Mouse (Mus musculus) heart, postnatal 0 days (tissue): ENCODE data around the gene Slc25a11. TPM values are rescaled to one million over a fixed set of nuclear protein-coding genes. Genes with fewer than 3 reads are reported as not detected.
A peak's percentile ranks its signal among the peaks of the same experiment; 100 is the strongest.

Experiments
- ATAC-seq: fragments of 200-750 bp; cut with Nextera tagmentation; 2 replicates; pipeline ENCODE4 v1.8.0; 2017; ENCODE audit warnings: low read depth, moderate number of reproducible peaks, moderate library complexity; ENCODE audit not compliant: insufficient read depth
- DNase-seq: peaks from one replicate; pipeline ENCODE4 v3.0.0-alpha.2; 2016; ENCODE audit warnings: low spot score
- H3K27ac ChIP-seq: fragments of 300-500 bp; sonication (generic); 2 replicates; pipeline ENCODE4 v1.5.1; 2014; ENCODE audit warnings: low read depth, mild to moderate bottlenecking
- H3K27me3 ChIP-seq: fragments of 300-500 bp; sonication (generic); 2 replicates; pipeline ENCODE4 v1.6.1; 2014; ENCODE audit warnings: low read length, mixed read lengths; ENCODE audit not compliant: control insufficient read depth, insufficient read depth
- H3K36me3 ChIP-seq: fragments of 300-500 bp; sonication (generic); replicated peaks from 2 replicates; pipeline ENCODE4 v1.6.1; 2014; ENCODE audit warnings: low read length, mixed read lengths; ENCODE audit not compliant: control insufficient read depth, insufficient read depth
- H3K4me1 ChIP-seq: fragments of 300-500 bp; sonication (generic); 2 replicates; pipeline ENCODE4 v1.6.1; 2014; ENCODE audit warnings: antibody characterized with exemption; ENCODE audit not compliant: control insufficient read depth, insufficient read depth
- H3K4me2 ChIP-seq: fragments of 300-500 bp; sonication (generic); 2 replicates; pipeline ENCODE4 v1.6.1; 2014; ENCODE audit warnings: low read depth, mild to moderate bottlenecking, low read length, moderate library complexity
- H3K4me3 ChIP-seq: fragments of 300-500 bp; sonication (generic); 2 replicates; pipeline ENCODE4 v1.5.1; 2014; ENCODE audit warnings: low read depth, low read length
- H3K9ac ChIP-seq: fragments of 300-500 bp; sonication (generic); replicated peaks from 2 replicates; pipeline ENCODE4 v1.6.1; 2014; ENCODE audit warnings: low read depth, low read length, mixed read lengths
- H3K9me3 ChIP-seq: fragments of 300-500 bp; sonication (generic); replicated peaks from 2 replicates; pipeline ENCODE4 v1.6.1; 2016; ENCODE audit warnings: low read length; ENCODE audit not compliant: control insufficient read depth
- CTCF ChIP-seq: IDR thresholded peaks from 2 replicates; pipeline ENCODE4 v1.5.1; 2016; ENCODE audit warnings: antibody characterized with exemption, control low read depth, low read depth
- EP300 ChIP-seq: IDR thresholded peaks from 2 replicates; pipeline ENCODE4 v1.6.1; 2016; ENCODE audit warnings: antibody characterized with exemption, low read depth
- WGBS: fragments of 180-500 bp; shearing (Covaris S2); extraction: QIAGEN DNeasy Blood & Tissue Kit; methylation state at CpG from one replicate; pipeline ENCODE4 v1.1.7; 2014; 5-methylcytosine and 5-hydroxymethylcytosine counted together
- polyA plus RNA-seq: library from polyadenylated mRNA; unstranded; fragments of >200 nt; fragmentation: Nextera tagmentation; extraction: Ambion mirVana; gene quantifications from 2 replicates; pipeline ENCODE4 v1.2.1, GENCODE M21; 2015
- total RNA-seq: library from RNA; depleted of rRNA; stranded (reverse); fragments of >200 nt; gene quantifications from 2 replicates; pipeline ENCODE4 v1.2.3, GENCODE M21; 2014; ENCODE audit warnings: low replicate concordance

The Slc25a11 gene
- total and polyA plus RNA-seq, 2 experiments from 2014 or later, result 446 to 532 TPM

DNA sequence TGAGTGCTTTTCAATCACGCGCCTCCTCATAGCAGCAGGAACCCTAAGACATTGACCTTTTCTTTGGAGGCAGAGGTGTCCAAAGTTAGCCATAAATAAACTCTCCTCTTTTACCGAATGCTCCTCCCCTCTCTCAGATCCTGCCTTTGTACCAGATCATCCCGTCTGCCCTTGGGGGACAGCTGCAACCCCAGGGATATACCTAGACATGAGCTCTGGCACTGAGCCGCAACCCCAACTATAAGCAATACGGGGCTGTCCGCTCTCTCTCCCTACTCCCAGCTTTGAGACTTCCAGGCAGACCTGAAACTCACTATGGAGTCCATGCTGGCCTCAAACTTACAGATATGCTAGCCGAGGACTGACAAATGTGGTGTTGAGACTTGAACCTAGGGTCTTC lies 19.4 kb upstream of the Slc25a11 start:
- TF ChIP-seq CTCF, result no peak
- Histone ChIP-seq H3K27ac (no peak overlapping the region), H3K4me1 (peaks cover 12% of the 10 kb centered on the region), H3K36me3 (peaks cover 49% of the 10 kb centered on the region), H3K4me2 (no peak overlapping the region), H3K9me3 (no peaks in the 10 kb centered on the region), H3K4me3 (no peak overlapping the region), H3K9ac (no peak overlapping the region), H3K27me3 (no peaks in the 10 kb centered on the region)
- DNase-seq (no peak), ATAC-seq (no peak)
- 94% methylated on average over 8 of the region's 8 CpGs for WGBS

DNA sequence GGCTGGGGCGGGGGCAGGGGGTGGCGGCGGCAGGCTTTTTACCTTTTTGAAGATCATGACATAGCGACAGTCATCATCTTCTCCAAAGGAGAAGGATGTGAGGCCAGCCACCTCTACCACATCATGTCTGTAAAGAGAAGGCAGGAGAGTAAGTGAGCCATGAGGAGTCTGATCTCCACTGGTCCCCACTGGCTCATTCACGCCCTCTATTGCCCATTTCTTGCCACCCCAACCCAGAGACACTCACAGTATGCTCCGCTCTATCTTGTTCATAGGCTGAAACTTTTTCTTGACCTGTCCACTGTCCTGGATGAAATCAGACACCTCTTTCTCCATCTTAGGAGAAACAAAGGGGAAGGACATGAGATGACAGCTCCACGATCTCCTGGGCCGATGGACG lies 17.5 kb upstream of the Slc25a11 start:
- WGBS, result 90% methylated on average over 9 of the region's 9 CpGs
- Histone ChIP-seq H3K9me3 (no peaks in the 10 kb centered on the region), H3K27ac (peak overlapping the region; percentile 70), H3K36me3 (peaks cover 62% of the 10 kb centered on the region), H3K27me3 (no peaks in the 10 kb centered on the region), H3K4me1 (peaks cover 23% of the 10 kb centered on the region), H3K9ac (no peak overlapping the region), H3K4me2 (no peak overlapping the region), H3K4me3 (no peak overlapping the region)
- ATAC-seq (no peak), DNase-seq (no peak)
- TF ChIP-seq EP300 (no peak), CTCF (peak; percentile 19; the same call in 1 of the 2 replicates)

DNA sequence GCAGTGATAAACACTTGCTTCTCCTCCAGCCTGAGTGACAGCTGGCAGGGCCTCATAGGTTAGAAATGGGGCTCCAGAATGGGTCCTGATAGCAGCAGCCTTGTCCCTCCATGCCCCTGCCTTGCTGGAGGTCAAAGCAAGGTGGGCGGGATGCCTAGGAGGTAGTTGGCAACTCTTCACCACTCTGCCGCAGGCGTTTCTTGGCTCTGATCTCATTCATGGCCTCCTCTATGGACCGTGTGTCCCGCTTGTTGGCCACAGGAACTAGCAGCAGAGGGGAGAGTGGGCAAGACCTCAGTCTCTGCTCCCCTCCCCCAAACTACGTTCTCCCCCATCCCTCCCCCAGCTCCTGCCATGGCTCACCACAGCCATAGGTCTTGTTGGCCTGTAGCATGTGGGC lies 16.7 kb upstream of the Slc25a11 start:
- peak; percentile 59 for DNase-seq
- Histone ChIP-seq H3K4me3 (no peak overlapping the region), H3K9ac (no peak overlapping the region), H3K4me2 (no peak overlapping the region), H3K4me1 (peaks cover 30% of the 10 kb centered on the region), H3K27ac (peak overlapping the region; percentile 70), H3K9me3 (no peaks in the 10 kb centered on the region), H3K36me3 (peaks cover 68% of the 10 kb centered on the region), H3K27me3 (no peaks in the 10 kb centered on the region)
- peak; percentile 21; the same call in 1 of the 2 replicates for ATAC-seq
- TF ChIP-seq CTCF (no peak), EP300 (peak; percentile 53; the same call in 1 of the 2 replicates)
- 40% methylated on average over 6 of the region's 6 CpGs for whole genome bisulfite sequencing

DNA sequence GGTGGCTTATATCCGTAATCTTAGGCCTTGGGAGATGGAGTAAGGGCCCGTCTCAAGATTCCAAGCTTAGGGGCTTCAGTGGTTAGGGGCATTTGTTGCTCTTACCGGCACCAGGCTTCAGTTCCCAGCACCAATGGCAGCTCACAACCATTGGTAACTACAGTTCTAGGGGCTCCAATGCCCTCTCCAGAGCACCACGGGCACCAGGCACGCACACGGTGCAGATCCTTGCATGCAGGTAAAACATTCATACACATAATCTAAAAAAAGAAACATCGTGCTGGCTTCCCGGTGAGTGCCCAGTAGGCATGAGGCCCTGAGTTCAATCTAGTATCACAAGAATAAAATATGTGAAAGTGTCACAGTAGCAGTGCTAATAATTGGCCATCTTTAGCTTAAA lies 15.8 kb upstream of the Slc25a11 start:
- Histone ChIP-seq H3K4me3 (no peak overlapping the region), H3K4me2 (no peak overlapping the region), H3K36me3 (peaks cover 68% of the 10 kb centered on the region), H3K4me1 (peaks cover 34% of the 10 kb centered on the region), H3K27ac (peak overlapping the region; percentile 70), H3K27me3 (no peaks in the 10 kb centered on the region), H3K9ac (no peak overlapping the region), H3K9me3 (no peaks in the 10 kb centered on the region)
- TF ChIP-seq EP300, result no peak
- TF ChIP-seq CTCF, result no peak
- 59% methylated on average over 8 of the region's 8 CpGs for WGBS
- DNase-seq (no peak), ATAC-seq (no peak)

DNA sequence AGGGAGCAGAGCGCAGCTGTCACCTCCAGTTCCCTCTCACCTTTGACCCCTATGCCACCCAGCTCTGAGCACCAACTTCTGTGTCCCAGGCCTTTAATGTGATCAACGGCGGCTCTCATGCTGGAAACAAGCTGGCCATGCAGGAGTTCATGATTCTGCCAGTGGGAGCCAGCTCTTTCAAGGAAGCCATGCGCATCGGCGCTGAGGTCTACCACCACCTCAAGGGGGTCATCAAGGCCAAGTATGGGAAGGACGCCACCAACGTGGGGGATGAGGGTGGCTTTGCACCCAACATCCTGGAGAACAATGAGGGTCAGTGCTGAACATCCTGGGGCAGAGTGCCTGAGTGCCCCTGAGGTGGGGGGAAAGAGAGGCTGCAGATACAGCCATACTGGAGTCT lies 13.3 kb upstream of the Slc25a11 start:
- WGBS, result 77% methylated on average over 8 of the region's 8 CpGs
- Histone ChIP-seq H3K36me3 (peaks cover 60% of the 10 kb centered on the region), H3K4me3 (no peak overlapping the region), H3K27me3 (no peaks in the 10 kb centered on the region), H3K9me3 (no peaks in the 10 kb centered on the region), H3K4me2 (0 out of 2 replicates have a peak overlapping the region, but pooled peaks have one; percentile 9), H3K27ac (peak overlapping the region; percentile 30; the same call in 1 of the 2 replicates), H3K9ac (no peak overlapping the region), H3K4me1 (peaks cover 44% of the 10 kb centered on the region)
- ATAC-seq, result no peak
- no peak for DNase-seq
- no peak for TF ChIP-seq CTCF
- no peak for TF ChIP-seq EP300

DNA sequence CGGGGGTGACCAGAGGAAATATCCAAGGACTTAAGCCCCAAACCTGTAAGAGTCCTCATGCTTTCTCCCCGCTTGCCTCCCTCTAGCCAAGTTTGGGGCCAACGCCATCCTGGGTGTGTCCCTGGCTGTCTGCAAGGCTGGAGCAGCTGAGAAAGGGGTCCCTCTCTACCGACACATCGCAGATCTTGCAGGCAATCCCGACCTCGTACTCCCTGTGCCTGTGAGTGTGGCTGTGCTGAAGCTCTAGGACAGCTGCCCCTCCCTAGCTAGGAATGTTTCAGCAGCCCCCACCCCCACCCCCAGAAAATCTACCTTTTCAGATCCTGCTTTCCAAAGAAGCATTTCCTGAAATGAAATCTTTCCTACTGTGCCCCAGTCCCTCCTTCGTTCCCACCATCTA lies 11.7 kb upstream of the Slc25a11 start:
- Histone ChIP-seq H3K4me2 (peak overlapping the region; percentile 75), H3K27ac (no peak overlapping the region), H3K4me1 (peaks cover 41% of the 10 kb centered on the region), H3K27me3 (no peaks in the 10 kb centered on the region), H3K9me3 (no peaks in the 10 kb centered on the region), H3K9ac (peak overlapping the region; percentile 1; the same call in 1 of the 2 replicates), H3K36me3 (peaks cover 44% of the 10 kb centered on the region), H3K4me3 (peak overlapping the region; percentile 96)
- TF ChIP-seq CTCF (no peak), EP300 (no peak)
- 58% methylated on average over 8 of the region's 8 CpGs for WGBS
- ATAC-seq (no peak), DNase-seq (no peak)
